Mouse (Mus musculus): ENCODE measurements around the gene RPS10-NUDT3.
"Not testable (repeated sequence)": the region's sequence is repeated elsewhere in the genome, so short reads cannot be mapped to it uniquely, and the experiment has no call there.

RPS10-NUDT3 gene

DNA sequence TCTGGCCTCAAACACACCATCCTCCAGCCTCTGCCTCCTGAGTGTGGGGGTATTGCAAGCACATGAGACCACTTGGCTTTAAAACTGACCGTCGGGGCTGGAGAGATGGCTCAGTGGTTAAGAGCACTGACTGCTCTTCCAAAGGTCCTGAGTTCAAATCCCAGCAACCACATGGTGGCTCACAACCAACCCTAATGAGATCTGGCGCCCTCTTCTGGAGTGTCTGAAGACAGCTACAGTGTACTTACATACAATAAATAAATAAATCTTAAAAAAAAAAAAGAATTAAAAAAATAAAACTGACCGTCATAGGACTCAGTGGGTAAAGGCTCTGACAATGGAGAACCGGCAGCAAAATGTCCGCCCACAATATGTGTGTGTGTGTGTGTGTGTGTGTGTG is 4.8 kb upstream of the RPS10-NUDT3 start:
- not testable (repeated sequence) for DNase-seq

DNA sequence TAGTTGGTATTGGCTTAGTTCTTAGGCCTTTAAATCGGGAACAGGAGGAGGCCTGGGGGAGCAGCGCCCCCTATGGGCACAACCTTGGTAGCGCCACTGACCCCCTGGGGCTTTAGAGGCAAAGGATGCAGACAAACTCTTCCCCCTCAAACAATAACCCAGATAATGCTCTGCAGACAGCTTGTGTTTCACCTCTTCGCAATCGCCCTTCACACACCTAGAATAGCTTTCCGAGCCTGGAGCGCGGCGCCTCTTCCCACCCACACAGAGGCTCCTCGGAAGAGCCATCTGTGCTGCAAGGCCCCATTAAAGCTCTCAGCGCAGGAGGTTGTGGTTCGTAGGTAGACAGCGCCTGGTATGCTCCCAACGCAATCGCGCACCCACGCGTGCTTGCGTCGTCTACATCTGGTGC is 3.9 kb upstream of the RPS10-NUDT3 start:
- DNase-seq: peak; percentile 41

DNA sequence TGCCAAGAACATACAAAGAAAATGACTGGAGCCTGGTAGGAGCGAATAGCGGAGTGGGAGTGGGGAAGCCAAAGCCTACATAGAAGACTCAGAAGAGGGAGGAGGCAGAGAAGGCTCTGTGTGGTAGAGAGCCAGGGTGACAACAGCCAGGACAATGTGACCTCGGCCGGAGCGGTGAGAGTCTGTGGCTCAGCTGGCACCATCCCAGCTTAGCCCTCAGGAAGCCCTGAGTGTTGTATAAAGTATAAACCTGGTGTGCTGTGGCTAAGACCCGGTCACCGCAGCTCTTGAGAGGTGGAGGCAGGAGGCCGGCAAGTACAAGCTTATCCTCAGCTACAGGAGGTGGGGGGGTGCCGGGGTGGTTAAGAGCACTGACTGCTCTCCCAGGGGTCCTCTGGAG is 2.3 kb upstream of the RPS10-NUDT3 start:
- no peak for DNase-seq

DNA sequence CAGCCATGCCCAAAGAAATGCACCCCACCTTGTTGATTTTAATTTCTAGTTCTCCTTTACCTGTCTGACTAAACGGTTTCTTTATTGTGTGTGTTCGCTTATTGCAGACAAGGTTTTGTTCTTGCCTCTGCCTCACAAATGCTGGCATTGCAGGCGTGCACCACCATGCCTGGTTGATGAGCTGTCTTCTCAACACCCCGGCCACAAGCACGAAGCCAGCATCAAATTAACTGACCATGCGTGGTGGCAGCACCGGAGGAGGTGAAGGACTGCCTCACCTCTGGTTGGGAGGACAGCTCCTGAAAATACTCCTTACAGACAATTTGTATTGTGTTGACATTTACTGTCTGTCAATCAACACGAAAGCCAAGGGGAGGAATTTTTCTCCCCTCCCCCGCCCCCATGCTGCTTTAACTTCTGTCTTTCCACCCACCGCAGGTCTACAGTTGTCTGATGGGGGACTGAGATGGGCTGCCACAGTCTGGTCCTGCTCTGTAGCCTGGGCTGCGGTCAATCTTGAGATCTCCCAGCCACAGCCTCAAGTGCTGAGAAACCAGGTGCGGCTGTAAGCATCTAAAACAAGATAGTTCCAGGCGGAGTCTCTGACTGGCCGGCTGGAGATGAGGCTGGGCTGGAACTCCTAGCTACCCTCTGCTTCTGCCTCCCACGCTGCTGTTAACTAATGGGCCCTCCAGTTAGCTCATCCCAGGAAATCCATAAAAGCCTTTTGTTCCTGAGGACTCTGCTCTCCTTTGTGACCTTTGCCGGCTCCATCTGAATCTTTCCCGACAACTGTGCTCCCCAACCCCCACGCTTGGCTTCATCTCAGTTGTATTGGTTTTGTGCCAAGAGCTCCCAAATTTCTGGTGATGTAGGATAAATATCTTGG is 1.4 kb upstream of the RPS10-NUDT3 start, which contains the start of gene Rps10:
Gene Rps10, minus strand, starts transcription at position 538 of the 889 bp plus-strand sequence.
- DNase-seq: no peak

GRCm38 (mm10) chr17:27635575-27635903 is 517 bp upstream of the RPS10-NUDT3 start:
- not testable (repeated sequence) for DNase-seq

GRCm38 (mm10) chr17:27629249-27630020 is 5.6 kb downstream of the RPS10-NUDT3 start:
- DNase-seq: peak; percentile 86

DNA sequence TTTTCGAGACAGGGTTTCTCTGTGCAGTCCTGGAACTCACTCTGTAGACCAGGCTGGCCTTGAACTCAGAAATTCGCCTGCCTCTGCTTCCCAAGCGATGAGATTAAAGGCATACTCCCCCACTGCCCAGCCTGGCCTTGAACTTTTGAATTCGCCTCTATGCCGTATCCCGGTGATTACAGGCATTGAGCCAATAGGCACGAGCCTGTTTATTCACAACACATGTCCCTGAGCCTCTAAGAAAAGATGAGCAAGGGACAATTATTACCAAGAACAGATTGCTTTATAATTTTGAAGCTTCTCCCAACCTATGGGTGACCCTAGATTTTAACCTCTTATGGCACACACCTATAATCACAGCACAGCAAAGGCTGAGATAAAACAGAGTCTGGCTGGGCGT is 6.6 kb downstream of the RPS10-NUDT3 start:
- DNase-seq: no peak

GRCm38 (mm10) chr17:27627451-27627850 is 7.6 kb downstream of the RPS10-NUDT3 start:
- peak; percentile 30 for DNase-seq

DNA sequence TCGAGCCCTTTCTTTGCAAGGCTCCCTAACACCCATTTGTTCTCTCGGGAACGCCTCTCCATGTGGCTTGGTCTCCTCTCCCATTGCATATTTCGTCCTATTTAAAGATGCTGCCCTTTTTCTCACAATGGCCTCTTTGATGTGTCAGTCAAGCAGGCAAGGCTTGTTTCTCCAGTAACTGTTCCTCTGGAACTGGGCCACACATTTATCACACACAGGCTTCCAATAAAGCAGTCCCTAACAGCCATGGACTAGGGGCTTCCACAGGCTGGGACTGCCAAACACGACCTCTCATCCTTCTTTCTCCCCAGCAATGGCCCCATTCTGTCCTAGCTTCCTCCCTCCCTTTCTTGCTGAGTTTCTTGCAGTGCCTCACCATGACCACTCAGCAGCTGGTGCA is 8.3 kb downstream of the RPS10-NUDT3 start:
- no peak for DNase-seq

DNA sequence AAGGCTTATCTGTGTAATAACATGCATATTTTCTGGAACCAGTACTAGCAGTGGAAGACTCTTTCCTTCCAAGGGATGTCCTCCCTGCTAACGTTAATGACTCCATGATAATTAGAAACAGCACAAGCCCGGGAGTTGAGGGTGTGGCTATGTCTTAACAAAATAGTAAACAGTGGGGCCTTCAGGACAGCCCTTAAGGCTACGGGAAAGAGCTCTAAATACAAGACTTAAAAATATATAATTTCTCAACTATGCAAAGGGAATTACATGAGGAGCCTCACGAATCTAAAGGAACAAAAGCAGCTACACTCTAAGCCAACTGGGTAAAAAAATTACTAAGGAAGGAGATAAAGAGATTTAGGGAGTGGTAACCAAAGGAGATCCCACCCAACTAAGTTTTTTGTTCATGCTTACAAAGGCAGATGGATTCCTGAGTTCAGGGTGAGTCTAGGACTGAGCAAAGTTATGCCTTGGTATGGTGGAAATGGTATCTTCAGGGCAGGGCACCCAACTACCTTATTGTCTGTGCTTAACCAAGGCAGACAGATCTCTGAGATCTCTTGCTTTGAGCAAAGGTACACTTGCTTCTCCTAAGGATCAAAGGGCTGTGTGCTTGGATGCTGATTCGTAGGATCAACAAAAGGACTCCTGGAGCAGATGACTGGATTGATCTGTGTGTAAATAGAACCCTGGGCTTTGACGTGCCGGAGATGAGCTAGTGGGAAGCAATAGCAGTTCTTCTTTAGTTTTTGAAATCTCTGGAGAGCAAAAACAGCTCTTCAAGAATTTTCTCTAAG is 9.4 kb downstream of the RPS10-NUDT3 start:
- no peak for DNase-seq

- DNase-seq: peak; percentile 93
Measured at GRCm38 (mm10) chr17:27623360-27624326, 11.4 kb downstream of the RPS10-NUDT3 start, which contains the start of gene Nudt3. Nudt3 (minus strand) TSS chr17:27623495.

- DNase-seq: peak; percentile 75
Measured at GRCm38 (mm10) chr17:27622611-27623359, 12.2 kb downstream of the RPS10-NUDT3 start.

GRCm38 (mm10) chr17:27621705-27622531 is 13.1 kb downstream of the RPS10-NUDT3 start:
- DNase-seq: no peak

DNA sequence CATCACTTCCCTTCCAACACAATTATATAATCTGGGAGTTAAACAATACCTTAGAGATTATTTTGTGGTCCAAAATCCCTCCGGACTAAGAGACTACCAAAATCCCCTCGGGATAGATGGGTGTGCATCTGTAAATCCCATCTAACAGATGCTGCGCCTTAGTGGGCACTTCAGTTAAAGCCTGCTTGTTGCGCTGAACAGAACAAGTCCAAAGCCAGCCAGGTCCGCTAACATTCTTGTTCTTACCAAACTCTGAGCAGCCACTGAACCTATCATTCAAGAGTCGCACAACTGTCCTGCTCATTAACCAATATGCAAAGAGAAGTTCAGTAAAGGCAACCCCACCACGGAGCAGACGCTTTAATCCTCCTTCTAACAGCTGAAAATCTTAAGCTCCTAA is 13.9 kb downstream of the RPS10-NUDT3 start:
- no peak for DNase-seq

DNA sequence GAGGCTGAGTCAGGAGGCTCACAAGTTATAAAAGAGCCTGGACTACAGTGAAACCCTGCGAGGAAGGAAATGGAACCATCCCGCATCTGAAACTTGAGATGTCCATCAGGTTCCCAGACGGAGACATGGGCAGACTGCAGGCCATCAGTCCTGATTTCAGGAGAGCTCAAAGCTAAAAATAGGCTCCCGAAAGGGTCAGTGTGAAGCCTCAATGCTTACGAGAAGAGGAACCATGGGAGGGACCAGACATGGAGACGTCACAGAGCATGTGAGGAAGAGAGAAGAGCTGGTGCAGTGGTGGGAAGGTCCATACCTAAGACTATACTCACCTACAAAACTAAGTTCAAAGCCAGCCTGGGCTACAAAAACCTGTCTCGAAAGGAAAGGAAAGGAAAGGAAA is 19.6 kb downstream of the RPS10-NUDT3 start:
- DNase-seq: no peak

DNA sequence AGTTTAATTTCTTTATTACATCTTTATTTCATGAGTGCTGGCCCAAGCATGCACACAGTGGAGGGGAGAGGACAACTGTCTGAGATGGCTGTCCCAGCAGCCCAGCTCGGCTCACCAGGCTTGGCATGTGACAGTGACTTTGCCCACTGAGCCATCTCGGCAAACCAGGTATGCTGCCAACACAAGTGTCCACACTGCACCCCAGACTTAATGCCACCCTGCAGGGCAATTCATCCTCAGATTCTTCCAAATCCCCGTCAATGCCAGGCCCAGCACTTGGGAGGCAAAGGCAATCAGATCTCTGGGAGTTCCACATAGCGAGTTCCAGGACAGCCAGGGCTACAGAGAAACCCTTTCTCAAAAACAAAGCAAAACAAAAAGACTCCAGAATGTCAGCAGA is 22.0 kb downstream of the RPS10-NUDT3 start:
- no peak for DNase-seq

DNA sequence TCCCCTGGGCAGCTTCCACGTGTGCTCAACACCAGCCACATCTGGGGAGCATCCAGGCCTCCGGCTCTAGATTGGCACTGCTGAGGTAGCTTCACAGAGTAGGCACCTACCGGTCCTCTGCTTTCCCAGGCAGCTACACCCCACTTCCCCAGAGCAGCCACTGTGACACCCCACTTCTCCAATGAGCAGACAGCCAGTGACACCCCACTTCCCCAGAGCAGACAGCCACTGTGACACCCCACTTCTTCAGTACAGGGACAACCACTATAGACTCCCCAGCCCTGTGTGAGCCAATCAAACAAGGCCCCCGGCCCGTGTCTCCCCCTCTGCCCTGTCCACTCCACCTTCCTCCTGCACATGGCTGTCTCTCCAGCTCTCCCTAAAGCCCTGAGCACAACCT is 23.0 kb downstream of the RPS10-NUDT3 start:
- no peak for DNase-seq

DNA sequence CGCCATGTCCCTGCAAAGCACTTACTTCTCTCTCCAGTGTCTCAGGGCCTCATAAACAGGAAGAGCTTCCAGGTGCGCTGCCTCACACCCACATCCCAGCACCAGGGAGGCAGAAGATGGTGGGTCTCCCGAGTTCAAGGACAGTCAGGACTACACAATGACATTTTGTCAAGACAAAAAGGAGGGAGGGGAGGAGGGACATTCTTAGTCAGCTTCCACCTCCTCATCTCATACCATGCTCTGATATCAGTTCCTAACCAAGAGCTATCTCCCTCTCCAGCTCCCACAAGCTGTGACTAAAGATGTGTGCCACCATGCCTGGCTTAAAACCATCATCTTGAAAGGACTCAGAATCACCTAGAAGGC is 23.5 kb downstream of the RPS10-NUDT3 start:
- no peak for DNase-seq

DNA sequence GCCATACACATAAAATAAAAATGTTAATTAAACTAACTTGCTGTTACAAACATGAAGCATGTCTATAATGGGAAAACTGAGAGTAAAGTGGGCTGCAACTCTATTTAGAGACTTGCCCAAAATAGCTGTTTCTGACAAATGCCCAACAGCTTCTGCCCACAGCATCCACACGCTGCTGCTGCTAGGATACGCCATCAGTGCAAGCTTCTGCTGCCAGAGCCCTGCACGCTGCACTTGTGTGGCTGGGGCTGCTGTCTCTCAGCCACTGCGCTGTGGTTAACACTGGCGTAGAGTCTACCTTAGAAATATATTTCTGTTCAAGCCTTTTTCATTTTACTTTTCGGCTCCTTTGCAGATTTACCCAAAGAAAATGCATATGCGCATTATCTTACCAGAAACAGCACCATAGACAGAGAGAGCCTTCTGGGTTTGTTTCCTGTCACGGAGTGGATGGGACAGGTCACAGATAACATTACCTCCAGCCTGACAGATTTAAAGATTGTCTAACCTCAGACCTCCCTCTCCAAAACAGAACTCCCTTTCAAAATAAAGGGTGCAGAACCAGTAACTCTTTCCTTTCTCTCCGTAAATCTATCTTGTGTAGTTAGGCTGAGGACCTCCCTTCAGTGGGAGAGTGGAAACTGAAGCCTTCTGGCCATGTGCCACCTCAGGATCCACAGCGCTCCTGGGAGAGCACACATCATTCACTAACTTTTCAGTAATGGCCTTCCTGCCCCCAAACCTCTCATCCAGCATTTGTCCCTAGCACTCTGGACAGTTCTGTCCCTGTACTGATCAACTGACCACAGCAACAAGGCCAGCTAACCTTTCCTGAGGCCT is 24.1 kb downstream of the RPS10-NUDT3 start:
- no peak for DNase-seq
